Mouse (Mus musculus): Measurements from ENCODE around the gene Irf9. TPM values are rescaled to one million over a fixed set of nuclear protein-coding genes. Genes with fewer than 3 reads are reported as not detected.

The Irf9 gene
- 16.8 and 18.1 TPM in 2 replicates for total RNA-seq (2014; rRNA removed)
- 5.6 and 7.0 TPM in 2 replicates for polyA plus RNA-seq (2015; fragmentation: Nextera tagmentation; extraction: Ambion mirVana)

GRCm38 (mm10) chr14:55603271-55603632, at the start of gene Irf9:
Gene Irf9, plus strand, starts transcription at chr14:55603571.
- ATAC-seq (no peak), DNase-seq (no peak)
- Histone ChIP-seq H3K4me1 (ENCODE audit: insufficient read depth) (no peaks in the 10 kb centered on the region), H3K4me2 (ENCODE audit: low read depth) (peak within 1 kb of the TSS; percentile 47), H3K36me3 (ENCODE audit: insufficient read depth) (peaks cover 75% of the 10 kb centered on the region), H3K27me3 (ENCODE audit: insufficient read depth, low read length) (no peaks in the 10 kb centered on the region), H3K27ac (ENCODE audit: low read depth, low read length) (peak within 1 kb of the TSS; percentile 62; the same call in 1 of the 2 replicates), H3K4me3 (ENCODE audit: low read depth, low read length) (peak within 1 kb of the TSS; percentile 33), H3K9ac (peak within 1 kb of the TSS; percentile 55), H3K9me3 (ENCODE audit: low read length) (no peaks in the 10 kb centered on the region)
- WGBS: 90% methylated on average over 7 of the region's 7 CpGs
- TF ChIP-seq CTCF (IDR thresholded peaks at IDR 0.05; ENCODE audit: low read depth): no peak

- Histone ChIP-seq H3K4me3 (ENCODE audit: low read depth, low read length) (no peak overlapping the region), H3K4me2 (ENCODE audit: low read depth) (no peak overlapping the region), H3K27me3 (ENCODE audit: insufficient read depth, low read length) (no peaks in the 10 kb centered on the region), H3K27ac (ENCODE audit: low read depth, low read length) (no peak overlapping the region), H3K36me3 (ENCODE audit: insufficient read depth) (no peaks in the 10 kb centered on the region), H3K9me3 (ENCODE audit: low read length) (no peaks in the 10 kb centered on the region), H3K9ac (no peak overlapping the region), H3K4me1 (ENCODE audit: insufficient read depth) (no peaks in the 10 kb centered on the region)
- DNase-seq (no peak), ATAC-seq (no peak)
- TF ChIP-seq CTCF (IDR thresholded peaks at IDR 0.05; ENCODE audit: low read depth): no peak
These were observed 48.7 kb upstream of the Irf9 start for GRCm38 (mm10) chr14:55554635-55555034.

DNA sequence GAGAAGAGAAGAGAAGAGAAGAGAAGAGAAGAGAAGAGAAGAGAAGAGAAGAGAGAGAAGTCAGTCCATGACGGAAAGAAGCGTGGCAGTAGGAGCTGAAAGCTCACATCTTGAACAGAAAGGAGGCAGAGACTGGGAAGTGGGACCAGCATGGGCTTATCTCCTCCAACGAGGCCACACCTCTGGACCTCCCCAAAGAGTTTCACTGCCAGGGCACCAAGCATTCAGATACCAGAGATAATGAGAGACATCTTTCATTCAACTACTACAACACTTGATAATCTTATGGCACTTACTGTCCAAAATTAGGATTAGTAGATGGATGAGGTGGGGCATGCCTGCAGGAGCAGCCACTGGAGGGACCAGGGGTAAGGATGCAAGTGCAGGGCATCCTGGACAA, 47.6 kb upstream of the Irf9 start:
- no peak overlapping the region for H3K27ac ChIP-seq (ENCODE audit: low read depth, low read length)
- WGBS: 79% methylated on average over 3 of the region's 3 CpGs

DNA sequence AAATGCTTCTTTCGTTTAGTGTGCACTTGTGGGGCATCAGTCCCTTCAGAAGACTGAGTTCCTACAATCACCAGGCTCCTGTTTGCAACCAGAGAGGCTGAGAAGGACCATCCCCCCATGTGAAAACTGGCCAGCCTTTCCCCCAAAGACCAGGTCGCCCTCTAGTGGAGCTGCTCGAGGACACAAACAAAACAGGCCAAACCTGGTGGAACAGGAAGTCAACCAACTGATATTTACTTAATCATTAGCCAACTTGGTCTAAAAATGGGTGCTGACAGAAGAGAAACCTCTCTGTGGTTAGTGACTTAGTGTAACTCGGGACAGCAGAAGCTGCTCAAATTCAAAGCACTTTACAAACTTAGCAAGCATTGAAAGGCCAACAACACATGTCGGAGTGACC, 46.4 kb upstream of the Irf9 start:
- Histone ChIP-seq H3K9ac (no peak overlapping the region), H3K36me3 (ENCODE audit: insufficient read depth) (no peaks in the 10 kb centered on the region), H3K4me2 (ENCODE audit: low read depth) (no peak overlapping the region), H3K4me3 (ENCODE audit: low read depth, low read length) (no peak overlapping the region), H3K4me1 (ENCODE audit: insufficient read depth) (peaks cover 9% of the 10 kb centered on the region), H3K27ac (ENCODE audit: low read depth, low read length) (no peak overlapping the region), H3K9me3 (ENCODE audit: low read length) (no peaks in the 10 kb centered on the region), H3K27me3 (ENCODE audit: insufficient read depth, low read length) (no peaks in the 10 kb centered on the region)
- DNase-seq: peak; percentile 75
- peak; percentile 83 for TF ChIP-seq CTCF (IDR thresholded peaks at IDR 0.05; ENCODE audit: low read depth)
- ATAC-seq: no peak
- WGBS: 26% methylated on average over 5 of the region's 5 CpGs

More for the DNA sequence above, 47.6 kb upstream of the Irf9 start:
- ATAC-seq: no peak
- no peaks in the 10 kb centered on the region for H3K27me3 ChIP-seq (ENCODE audit: insufficient read depth, low read length)
- H3K9ac ChIP-seq: no peak overlapping the region
- TF ChIP-seq CTCF (IDR thresholded peaks at IDR 0.05; ENCODE audit: low read depth): no peak
- H3K9me3 ChIP-seq (ENCODE audit: low read length): no peaks in the 10 kb centered on the region
- no peak for DNase-seq
- no peaks in the 10 kb centered on the region for H3K4me1 ChIP-seq (ENCODE audit: insufficient read depth)
- no peak overlapping the region for H3K4me2 ChIP-seq (ENCODE audit: low read depth)
- H3K36me3 ChIP-seq (ENCODE audit: insufficient read depth): no peaks in the 10 kb centered on the region
- no peak overlapping the region for H3K4me3 ChIP-seq (ENCODE audit: low read depth, low read length)

DNA sequence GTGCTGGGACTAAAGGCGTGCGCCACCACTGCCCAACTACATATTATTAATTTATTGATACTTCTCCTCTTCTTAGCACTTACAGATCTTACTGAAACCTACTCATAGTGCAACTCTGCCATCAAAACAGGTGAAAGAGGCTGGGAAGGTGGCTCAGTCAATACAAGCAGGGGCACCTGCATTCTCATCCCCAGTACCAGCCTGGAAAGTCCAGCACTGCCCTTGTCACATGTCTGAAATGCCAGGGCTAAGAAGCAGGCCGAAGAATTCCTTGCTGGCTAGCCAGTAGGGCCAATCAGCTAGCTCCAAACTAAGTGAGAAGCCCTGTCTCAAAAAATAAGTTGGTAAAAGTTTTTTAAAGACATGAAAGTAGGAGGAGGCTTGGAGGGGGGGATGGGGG, 45.8 kb upstream of the Irf9 start:
- no peaks in the 10 kb centered on the region for H3K9me3 ChIP-seq (ENCODE audit: low read length)
- DNase-seq (no peak), ATAC-seq (no peak)
- TF ChIP-seq CTCF (IDR thresholded peaks at IDR 0.05; ENCODE audit: low read depth): no peak
- H3K4me2 ChIP-seq (ENCODE audit: low read depth): no peak overlapping the region
- no peak overlapping the region for H3K27ac ChIP-seq (ENCODE audit: low read depth, low read length)
- no peaks in the 10 kb centered on the region for H3K36me3 ChIP-seq (ENCODE audit: insufficient read depth)
- H3K9ac ChIP-seq: no peak overlapping the region
- no peak overlapping the region for H3K4me3 ChIP-seq (ENCODE audit: low read depth, low read length)
- 92% methylated on average over 3 of the region's 3 CpGs for WGBS
- H3K27me3 ChIP-seq (ENCODE audit: insufficient read depth, low read length): no peaks in the 10 kb centered on the region
- H3K4me1 ChIP-seq (ENCODE audit: insufficient read depth): peaks cover 9% of the 10 kb centered on the region

GRCm38 (mm10) chr14:55558740-55559448, 44.5 kb upstream of the Irf9 start:
- peak overlapping the region; percentile 74 for H3K4me2 ChIP-seq (ENCODE audit: low read depth)
- H3K9ac ChIP-seq: no peak overlapping the region
- 55% methylated on average over 6 of the region's 6 CpGs for WGBS
- H3K9me3 ChIP-seq (ENCODE audit: low read length): no peaks in the 10 kb centered on the region
- H3K36me3 ChIP-seq (ENCODE audit: insufficient read depth): peaks cover 6% of the 10 kb centered on the region
- H3K4me1 ChIP-seq (ENCODE audit: insufficient read depth): peaks cover 9% of the 10 kb centered on the region
- H3K4me3 ChIP-seq (ENCODE audit: low read depth, low read length): peak overlapping the region; percentile 58
- TF ChIP-seq CTCF (IDR thresholded peaks at IDR 0.05; ENCODE audit: low read depth): no peak; the same call in 1 of the 2 replicates
- no peaks in the 10 kb centered on the region for H3K27me3 ChIP-seq (ENCODE audit: insufficient read depth, low read length)
- DNase-seq (no peak), ATAC-seq (no peak)
- H3K27ac ChIP-seq (ENCODE audit: low read depth, low read length): no peak overlapping the region

DNA sequence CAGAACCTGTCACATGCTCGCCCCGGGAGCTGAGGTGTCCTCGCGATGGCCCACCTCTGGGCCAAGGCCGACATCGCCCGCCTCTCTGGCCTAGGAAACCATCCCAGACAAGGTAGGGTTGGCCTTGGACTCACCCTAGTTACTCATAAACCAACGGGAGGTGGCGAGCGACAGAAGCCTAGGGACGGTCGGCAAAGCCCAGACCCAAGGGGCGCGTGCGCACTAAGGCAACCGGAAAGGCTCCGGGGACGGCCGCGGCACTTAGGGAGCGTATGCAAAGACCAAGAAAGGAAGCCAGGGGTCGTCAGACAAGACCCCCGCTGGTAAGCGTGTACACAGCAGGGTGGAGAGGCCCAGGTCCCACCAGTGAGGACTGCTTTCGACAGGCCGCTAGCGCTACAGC, 43.6 kb upstream of the Irf9 start, which contains the start of gene Dcaf11:
Gene Dcaf11 (plus strand): TSS at position 208 of the 403 bp plus-strand sequence.
- no peaks in the 10 kb centered on the region for H3K9me3 ChIP-seq (ENCODE audit: low read length)
- H3K4me3 ChIP-seq (ENCODE audit: low read depth, low read length): peak within 1 kb of the TSS; percentile 58
- TF ChIP-seq CTCF (IDR thresholded peaks at IDR 0.05; ENCODE audit: low read depth): peak; percentile 64
- H3K27ac ChIP-seq (ENCODE audit: low read depth, low read length): peak within 1 kb of the TSS; percentile 95
- H3K4me1 ChIP-seq (ENCODE audit: insufficient read depth): peaks cover 9% of the 10 kb centered on the region
- H3K36me3 ChIP-seq (ENCODE audit: insufficient read depth): peaks cover 15% of the 10 kb centered on the region
- peak within 1 kb of the TSS; percentile 68 for H3K9ac ChIP-seq
- ATAC-seq: peak; percentile 74
- peak; percentile 95 for DNase-seq
- no peaks in the 10 kb centered on the region for H3K27me3 ChIP-seq (ENCODE audit: insufficient read depth, low read length)
- under 1% methylated on average over 27 of the region's 27 CpGs for WGBS
- peak within 1 kb of the TSS; percentile 74 for H3K4me2 ChIP-seq (ENCODE audit: low read depth)

All from forebrain, postnatal 0 days (tissue).